Mouse (Mus musculus): ENCODE results near the gene Acoxl. TPM values are rescaled to one million over a fixed set of nuclear protein-coding genes. Genes with fewer than 3 reads are reported as not detected.

Acoxl gene
- total RNA-seq, 2 experiments from 2014 or later: not detected

- DNase-seq (ENCODE audit: low spot score in 2 of 2): no peak
These were observed 298.2 kb downstream of the Acoxl start for GRCm38 (mm10) chr2:128136769-128137433.

GRCm38 (mm10) chr2:128137480-128138276 is 299.0 kb downstream of the Acoxl start:
- no peak for DNase-seq (ENCODE audit: low spot score in 2 of 2)

DNA sequence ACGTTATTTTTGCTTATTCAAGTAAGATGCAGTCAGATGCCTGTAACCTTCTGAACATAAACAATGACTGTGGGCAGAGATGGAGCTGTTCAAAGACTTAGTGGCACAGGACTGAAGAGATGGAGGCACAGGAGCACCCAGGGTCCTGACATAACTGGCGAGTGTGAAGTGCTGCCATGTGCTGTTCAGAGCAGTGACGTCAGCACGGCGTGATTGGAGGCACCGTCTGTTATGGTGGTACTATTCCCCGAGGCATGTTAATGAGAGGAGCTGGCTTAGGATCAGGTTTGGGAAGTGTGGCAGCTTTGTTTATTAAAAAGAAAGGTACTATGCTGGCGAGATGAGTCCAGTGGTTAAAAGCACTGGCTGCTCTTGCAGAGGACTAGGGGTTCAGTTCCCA is 300.2 kb downstream of the Acoxl start:
- DNase-seq (ENCODE audit: low spot score in 2 of 2): no peak

DNA sequence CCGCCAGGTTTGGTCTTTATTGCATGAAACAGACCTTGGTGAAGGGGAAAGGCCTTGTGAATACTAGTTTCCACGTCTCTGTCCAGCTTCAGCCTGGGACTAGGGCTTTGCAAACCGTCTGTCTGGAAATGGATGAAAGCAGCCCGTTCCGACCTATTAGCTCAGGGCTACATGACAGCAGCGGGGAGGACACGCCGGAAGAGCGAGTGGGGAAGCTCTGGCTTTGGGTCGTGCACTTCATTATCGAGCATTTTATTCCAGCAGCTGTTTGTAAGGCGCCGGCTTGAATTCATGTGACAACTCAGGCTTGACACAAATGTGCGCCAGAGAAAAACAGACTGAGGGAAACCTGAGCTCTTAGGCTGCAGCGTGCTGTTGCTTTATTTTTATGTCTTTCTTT is 301.1 kb downstream of the Acoxl start:
- no peak for DNase-seq (ENCODE audit: low spot score in 2 of 2)

- DNase-seq (ENCODE audit: low spot score in 2 of 2): no peak
These were observed 301.5 kb downstream of the Acoxl start for GRCm38 (mm10) chr2:128140183-128140582.

DNA sequence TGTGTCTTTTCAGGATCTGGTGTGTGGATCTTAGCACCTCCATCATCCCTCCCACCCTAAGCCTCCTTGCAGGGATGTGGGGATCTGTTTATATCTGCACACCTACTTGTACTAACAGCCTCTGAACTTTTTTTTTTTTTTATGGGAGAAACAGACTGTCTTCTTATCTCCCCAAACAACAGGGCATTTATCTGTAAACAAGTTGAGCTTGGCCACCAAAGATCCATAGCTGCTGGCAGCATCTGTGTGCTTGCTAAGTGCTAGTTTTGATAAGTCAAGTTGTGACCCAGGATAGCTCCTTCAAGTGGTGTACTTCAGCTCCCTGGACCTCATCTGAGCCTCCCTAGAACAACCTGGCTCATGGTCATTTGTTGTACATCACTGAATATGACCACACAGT is 305.3 kb downstream of the Acoxl start:
- DNase-seq (ENCODE audit: low spot score in 2 of 2): no peak

DNA sequence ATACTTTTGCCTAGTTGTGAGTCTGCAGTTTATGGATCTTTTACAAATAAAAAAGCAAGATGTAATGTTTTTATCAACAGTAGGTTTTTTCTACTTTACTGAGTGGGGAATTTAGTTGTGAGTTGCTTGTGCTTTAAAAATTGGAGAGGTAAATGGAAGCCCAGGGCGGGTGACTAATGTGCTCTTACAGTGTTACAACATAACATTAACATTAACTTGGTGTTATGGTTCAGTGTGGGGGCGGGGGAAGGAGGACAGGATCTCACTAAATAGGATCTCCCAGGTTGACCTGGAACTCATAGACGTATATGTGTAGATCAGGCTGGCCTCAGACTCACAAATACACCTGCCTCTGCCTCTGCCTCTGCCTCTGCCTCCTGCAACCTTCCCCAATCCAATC is 306.8 kb downstream of the Acoxl start:
- DNase-seq (ENCODE audit: low spot score in 2 of 2): no peak

DNA sequence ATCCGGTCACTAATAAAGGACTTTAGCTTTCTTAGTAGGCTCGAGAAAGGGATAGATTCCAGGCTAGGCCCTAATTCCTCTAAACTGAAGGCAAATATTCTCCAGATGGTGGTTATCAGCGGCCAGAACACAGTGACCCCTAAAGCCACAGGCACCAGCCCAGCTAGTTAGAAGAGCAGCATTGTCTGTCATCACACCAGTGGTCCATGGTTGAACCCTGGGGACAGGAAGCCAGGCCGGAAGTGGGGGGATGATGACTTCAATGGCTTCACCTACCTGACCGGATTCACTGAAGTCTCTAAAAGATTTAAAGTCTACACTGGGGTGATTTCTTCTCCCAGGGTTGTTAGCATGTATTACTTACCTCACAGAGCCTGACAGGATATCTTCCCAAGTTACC is 310.9 kb downstream of the Acoxl start:
- DNase-seq (ENCODE audit: low spot score in 2 of 2): no peak

GRCm38 (mm10) chr2:128152211-128152610 is 313.5 kb downstream of the Acoxl start:
- DNase-seq (ENCODE audit: low spot score in 2 of 2): no peak

DNA sequence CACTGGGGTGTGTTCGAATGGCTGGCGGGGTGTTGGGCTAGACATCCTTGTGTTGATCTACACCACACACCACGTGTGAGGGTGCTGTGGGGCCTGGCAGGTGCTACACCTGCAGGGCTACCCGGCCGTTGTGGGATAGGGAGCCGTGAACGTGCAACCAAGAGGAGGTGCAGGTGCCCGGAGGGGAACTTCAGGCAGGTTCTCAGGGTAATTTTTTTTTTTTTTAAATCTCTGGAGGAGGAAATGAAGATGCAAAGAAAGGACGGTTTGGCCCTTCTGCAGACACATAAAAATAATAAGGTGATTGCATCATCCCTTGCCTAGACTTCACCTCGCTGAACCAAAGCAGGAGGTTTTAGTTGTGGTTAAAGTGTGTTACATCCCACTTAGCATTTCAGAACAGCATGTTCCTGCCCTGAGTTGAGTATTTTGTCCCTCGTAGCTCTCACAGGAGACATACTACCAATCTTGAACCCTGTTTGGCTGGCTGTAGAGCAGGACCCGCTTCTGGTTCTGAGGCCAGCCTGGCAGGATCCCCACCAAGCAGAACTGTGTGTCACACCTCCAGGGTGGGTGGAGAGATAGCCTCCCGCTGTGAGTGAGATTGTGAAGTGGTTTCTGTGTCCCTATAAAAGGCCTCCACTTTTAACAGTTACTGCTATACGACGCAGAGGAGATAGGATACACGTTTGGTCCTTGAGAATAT is 314.3 kb downstream of the Acoxl start:
- no peak for DNase-seq (ENCODE audit: low spot score in 2 of 2)

DNA sequence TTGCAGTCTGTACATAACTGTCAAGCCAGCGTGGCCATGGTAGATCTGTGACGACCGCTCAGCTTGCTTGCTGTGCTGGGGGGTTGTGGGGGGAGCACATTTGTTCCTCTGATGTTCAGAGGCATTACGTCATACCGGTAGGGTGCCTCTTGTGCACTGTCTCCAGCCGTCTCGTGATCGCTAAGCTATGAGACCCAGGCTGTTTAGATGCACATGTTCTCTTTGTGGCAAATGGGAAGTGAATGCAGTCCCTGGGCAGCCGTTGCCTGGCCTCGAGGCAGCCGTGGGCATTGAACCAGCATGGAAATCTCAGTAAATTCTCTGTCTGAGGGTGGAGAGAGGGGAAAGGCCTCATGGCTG is 314.9 kb downstream of the Acoxl start:
- no peak for DNase-seq (ENCODE audit: low spot score in 2 of 2)

DNA sequence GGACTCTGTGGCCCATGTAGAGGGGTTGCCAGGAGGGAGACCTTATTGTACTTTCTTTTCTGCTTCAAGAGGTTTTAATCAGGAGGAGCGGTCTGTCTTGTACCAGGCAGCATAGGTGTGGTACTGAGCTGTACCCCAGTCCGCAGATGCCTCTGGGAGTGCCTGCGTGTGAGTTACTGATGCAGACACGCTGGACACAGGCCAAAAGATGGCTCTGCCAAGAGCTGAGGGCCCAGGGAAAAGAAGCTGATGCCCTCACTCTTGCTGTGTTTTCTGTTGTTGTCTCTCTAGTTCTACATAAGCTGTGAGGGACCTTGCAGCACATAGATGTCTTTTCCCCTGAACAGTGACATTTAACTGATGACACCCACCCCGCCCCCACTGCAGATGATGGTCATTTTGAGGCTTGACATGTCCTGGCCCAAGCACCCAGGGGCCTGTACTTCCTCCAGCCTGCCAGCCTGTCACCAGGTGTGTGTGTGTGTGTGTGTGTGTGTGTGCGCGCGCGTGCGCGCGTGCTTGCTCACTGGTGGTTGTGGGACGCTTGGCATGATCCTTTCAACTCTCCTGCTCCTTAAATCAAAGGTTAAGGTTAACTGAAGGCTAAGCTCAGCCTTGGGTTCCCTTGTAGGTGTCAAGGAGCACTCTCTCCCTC is 316.9 kb downstream of the Acoxl start:
- DNase-seq (ENCODE audit: low spot score in 2 of 2): no peak

- DNase-seq (ENCODE audit: low spot score in 2 of 2): no peak
These were observed 317.4 kb downstream of the Acoxl start for GRCm38 (mm10) chr2:128156067-128156462.

- no peak for DNase-seq (ENCODE audit: low spot score in 2 of 2)
These were observed 318.1 kb downstream of the Acoxl start for GRCm38 (mm10) chr2:128156557-128157412.

GRCm38 (mm10) chr2:128158734-128159410 is 320.2 kb downstream of the Acoxl start:
- DNase-seq (ENCODE audit: low spot score in 2 of 2): no peak

- DNase-seq (ENCODE audit: low spot score in 2 of 2): no peak
These were observed 321.0 kb downstream of the Acoxl start for GRCm38 (mm10) chr2:128159619-128160125.

GRCm38 (mm10) chr2:128163177-128163576 is 324.5 kb downstream of the Acoxl start:
- no peak for DNase-seq (ENCODE audit: low spot score in 2 of 2)

DNA sequence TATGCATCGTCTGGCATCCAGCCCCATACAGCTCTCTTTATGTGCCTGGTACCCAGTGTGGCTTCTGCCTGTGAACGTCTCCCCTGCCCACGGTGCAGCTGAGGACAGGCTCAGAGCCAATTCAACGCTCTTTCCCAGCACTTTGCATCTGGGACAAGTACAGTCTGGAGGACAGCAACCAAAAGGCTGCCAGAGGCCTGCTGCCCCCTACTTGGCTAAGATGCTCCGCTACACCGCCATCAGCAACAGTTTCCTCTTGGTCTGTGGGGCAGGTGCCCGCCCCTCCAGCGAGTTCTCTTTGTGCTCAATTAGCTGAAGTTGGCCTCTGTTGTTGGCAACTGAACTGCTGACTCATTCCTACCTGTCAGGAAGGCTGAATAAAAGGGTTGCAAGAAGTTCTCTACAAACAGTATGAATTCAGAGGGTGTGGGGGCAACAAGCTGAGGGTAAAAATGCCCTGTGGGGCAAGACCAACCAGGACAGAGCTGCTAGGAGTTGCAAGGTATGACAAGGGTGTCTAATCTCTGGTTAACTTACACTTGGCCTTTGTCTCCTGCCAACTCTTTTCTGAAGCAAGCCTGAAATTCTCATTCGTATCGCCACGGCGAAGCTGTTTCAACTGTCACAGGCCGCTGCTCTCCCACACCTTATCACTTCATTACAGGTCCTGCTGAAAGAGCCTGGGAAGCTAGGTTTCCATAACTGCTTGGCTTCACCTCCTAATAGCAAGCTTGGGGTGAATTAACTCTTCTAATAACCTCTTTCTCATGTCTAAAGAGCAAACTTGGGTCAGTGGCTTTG is 328.1 kb downstream of the Acoxl start:
- DNase-seq (ENCODE audit: low spot score in 2 of 2): no peak

DNA sequence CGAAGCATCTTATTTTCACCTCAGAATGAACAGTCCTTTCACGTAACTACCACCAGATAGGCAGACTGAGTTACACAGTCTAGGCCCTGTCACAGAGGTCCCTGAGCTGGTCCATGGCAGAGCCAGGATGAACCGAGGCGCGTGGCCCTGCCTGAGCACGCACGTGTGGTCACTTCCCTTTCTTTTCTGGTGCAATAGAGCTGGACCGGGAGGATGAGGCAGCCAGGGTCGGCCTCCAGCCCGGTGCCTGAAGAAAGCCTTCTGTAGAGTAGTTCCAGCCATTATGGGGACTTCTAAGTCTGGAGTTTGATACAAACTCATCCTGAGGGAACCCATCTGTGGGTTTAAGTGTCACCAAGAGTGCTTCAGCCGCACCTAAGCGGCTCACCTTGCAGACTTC is 329.3 kb downstream of the Acoxl start:
- DNase-seq (ENCODE audit: low spot score in 2 of 2): no peak

Measured in layer of hippocampus, postnatal 14 days (tissue).